Mouse (Mus musculus) heart, postnatal 0 days (tissue): Measurements from ENCODE around the gene Bbip1.

Source experiments
- CTCF ChIP-seq: IDR thresholded peaks from 2 replicates; pipeline ENCODE4 v1.5.1; 2016; ENCODE audit warnings: antibody characterized with exemption, control low read depth, low read depth
- EP300 ChIP-seq: IDR thresholded peaks from 2 replicates; pipeline ENCODE4 v1.6.1; 2016; ENCODE audit warnings: antibody characterized with exemption, low read depth

DNA sequence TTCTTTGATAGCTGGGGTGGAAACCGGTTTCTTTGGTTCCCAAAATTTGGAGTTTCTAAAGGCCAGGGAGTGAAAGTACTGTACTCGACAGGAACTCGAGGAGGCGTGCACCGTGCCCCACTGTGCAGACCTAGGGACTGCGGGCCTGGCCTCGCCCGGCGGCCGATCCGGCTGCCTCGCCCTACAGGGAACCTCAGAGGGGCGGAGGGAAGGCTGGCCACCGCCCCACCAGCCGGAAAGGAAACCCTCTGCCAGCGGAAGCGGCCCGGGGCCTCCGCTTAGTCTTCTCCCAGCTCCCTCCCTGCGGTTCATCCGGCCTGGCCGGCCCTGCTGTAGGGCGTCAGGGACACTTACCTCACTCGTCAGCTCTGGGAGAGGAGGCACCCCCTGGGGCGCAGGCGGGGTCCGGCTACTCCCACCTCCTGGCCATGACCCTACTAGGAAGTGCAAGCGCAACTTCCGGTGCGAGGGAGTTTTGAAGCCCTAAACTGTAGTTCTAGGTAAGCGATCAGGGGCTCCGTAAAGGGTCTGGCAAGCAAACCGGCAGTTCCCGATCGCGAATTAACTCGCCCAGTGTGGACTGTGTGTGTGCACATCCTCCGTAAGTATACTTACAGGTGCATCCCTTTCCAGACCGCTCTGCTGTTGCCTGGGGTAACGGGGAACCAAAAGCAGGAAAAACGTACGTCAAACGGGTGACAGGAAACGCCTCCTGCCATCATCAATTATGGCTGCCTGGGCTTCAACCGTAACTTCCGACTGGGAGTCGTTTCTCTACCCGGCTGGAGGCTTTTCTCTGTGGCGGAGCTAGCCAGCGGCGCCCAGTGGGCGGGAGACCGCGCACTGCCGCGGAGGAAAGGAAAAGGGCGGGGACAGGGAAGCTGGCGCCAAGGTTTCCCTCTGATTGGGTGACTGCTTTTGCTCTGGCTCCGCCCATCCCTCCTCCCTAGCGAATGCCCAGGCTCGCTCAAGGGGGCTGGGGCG is at the start of gene Bbip1, which contains the start of gene Shoc2:
- TF ChIP-seq CTCF (no peak), EP300 (peak; percentile 95)
